In genomic region chr3:95282865-95283588, GRCm38 (mm10) we compare ENCODE assay signal across 7 mouse cellular contexts. TPM values are rescaled to one million over a fixed set of nuclear protein-coding genes. Genes with fewer than 3 reads are reported as not detected.
A peak's percentile ranks its signal among the peaks of the same experiment; 100 is the strongest.
DNase-seq lines count a peak whose midpoint lies in the region; ATAC-seq and TF ChIP-seq lines count a peak whose summit lies in the region.

No protein-coding gene starts in this region.

- peak; percentile 56 for ATAC-seq in intestine, embryonic 14.5 days (replicated peaks; ENCODE audit: low FRiP score, low TSS enrichment, low read depth)
- peak; percentile 74 for ATAC-seq in midbrain, embryonic 12.5 days (ENCODE audit: low FRiP score, low read depth)

- H3K36me3 ChIP-seq in intestine, embryonic 14.5 days (ENCODE audit: control insufficient read depth, insufficient read depth, low read length): peaks cover 8% of the 10 kb centered on the region
- H3K36me3 ChIP-seq in limb, embryonic 10.5 days: peaks cover 11% of the 10 kb centered on the region
- H3K36me3 ChIP-seq in midbrain, embryonic 12.5 days: peaks cover 5% of the 10 kb centered on the region
- peaks cover 7% of the 10 kb centered on the region for H3K36me3 ChIP-seq in small intestine, adult 2 months (ENCODE audit: control insufficient read depth, insufficient read depth, low read length)

- H3K4me1 ChIP-seq in intestine, embryonic 14.5 days (replicated peaks; ENCODE audit: control insufficient read depth, insufficient read depth, low read length): peaks cover 21% of the 10 kb centered on the region; the same call in 1 of the 2 replicates
- peaks cover 26% of the 10 kb centered on the region for H3K4me1 ChIP-seq in limb, embryonic 10.5 days
- H3K4me1 ChIP-seq in midbrain, embryonic 12.5 days: peaks cover 20% of the 10 kb centered on the region
- peaks cover 3% of the 10 kb centered on the region; the same call in 1 of the 2 replicates for H3K4me1 ChIP-seq in small intestine, adult 2 months (ENCODE audit: control insufficient read depth, insufficient read depth, insufficient read length, low read length)

- intact Hi-C loops in gastrocnemius, postnatal 14 days (cut with DNase I; ENCODE audit: low total_unique reads): no loop called here

- peak; percentile 70 for TF ChIP-seq POLR2A in small intestine, adult 2 months (IDR thresholded peaks at IDR 0.05; ENCODE audit: low read depth, low read length)

- peak overlapping the region; percentile 84 for H3K4me2 ChIP-seq in intestine, embryonic 14.5 days (ENCODE audit: low read length)
- peak overlapping the region; percentile 76 for H3K4me2 ChIP-seq in midbrain, embryonic 12.5 days (replicated peaks)

- DNase-seq in adrenal gland, adult (ENCODE audit: inconsistent age in 2 of 2, low spot score in 1 of 2): peak; percentile 84 to 95
- peak; percentile 84 for DNase-seq in embryo, embryonic 10 days (ENCODE audit: low spot score)
- DNase-seq in gastrocnemius, postnatal 14 days: peak; percentile 88
- DNase-seq in intestine, embryonic 14.5 days (ENCODE audit: low spot score): peak; percentile 87
- DNase-seq in limb, embryonic 10.5 days (ENCODE audit: low spot score): peak; percentile 85

- H3K4me3 ChIP-seq in intestine, embryonic 14.5 days (ENCODE audit: low read depth, low read length): peak overlapping the region; percentile 87
- peak overlapping the region; percentile 80 for H3K4me3 ChIP-seq in limb, embryonic 10.5 days
- H3K4me3 ChIP-seq in midbrain, embryonic 12.5 days: peak overlapping the region; percentile 66
- peak overlapping the region; percentile 85 for H3K4me3 ChIP-seq in small intestine, adult 2 months (ENCODE audit: low read depth, low read length)

- under 1% methylated on average over 51 of the region's 51 CpGs for WGBS in intestine, embryonic 14.5 days
- under 1% methylated on average over 51 of the region's 51 CpGs for WGBS in limb, embryonic 10.5 days
- WGBS in midbrain, embryonic 12.5 days: under 1% methylated on average over 51 of the region's 51 CpGs
- under 1% methylated on average over 51 of the region's 51 CpGs for WGBS in small intestine, adult 2 months

- no peaks in the 10 kb centered on the region for H3K27me3 ChIP-seq in intestine, embryonic 14.5 days (replicated peaks; ENCODE audit: control insufficient read depth, insufficient read depth, low read length)
- H3K27me3 ChIP-seq in limb, embryonic 10.5 days (ENCODE audit: low read depth, poor library complexity, severe bottlenecking): no peaks in the 10 kb centered on the region
- H3K27me3 ChIP-seq in midbrain, embryonic 12.5 days: no peaks in the 10 kb centered on the region
- no peaks in the 10 kb centered on the region for H3K27me3 ChIP-seq in small intestine, adult 2 months (ENCODE audit: control insufficient read depth, insufficient read depth, low read length)

- H3K9me3 ChIP-seq in intestine, embryonic 14.5 days (ENCODE audit: control insufficient read depth, low read length): no peaks in the 10 kb centered on the region
- no peaks in the 10 kb centered on the region for H3K9me3 ChIP-seq in limb, embryonic 10.5 days (replicated peaks)
- no peaks in the 10 kb centered on the region for H3K9me3 ChIP-seq in midbrain, embryonic 12.5 days

- H3K9ac ChIP-seq in intestine, embryonic 14.5 days (ENCODE audit: low read length): peak overlapping the region; percentile 80
- peak overlapping the region; percentile 77 for H3K9ac ChIP-seq in midbrain, embryonic 12.5 days (replicated peaks)

- peak overlapping the region; percentile 92 for H3K27ac ChIP-seq in intestine, embryonic 14.5 days (ENCODE audit: low read depth)
- H3K27ac ChIP-seq in limb, embryonic 10.5 days: peak overlapping the region; percentile 95
- H3K27ac ChIP-seq in midbrain, embryonic 12.5 days (replicated peaks): peak overlapping the region; percentile 96
- H3K27ac ChIP-seq in small intestine, adult 2 months (ENCODE audit: insufficient read depth, low read depth, low read length): peak overlapping the region; percentile 88

- TF ChIP-seq CTCF in small intestine, adult 2 months (IDR thresholded peaks at IDR 0.05; ENCODE audit: extremely low read depth, insufficient read length, insufficient replicate concordance, low read depth, low read length): no peak

RNA-seq across cellular contexts. Expression of gene Prune1, which starts 1.2 kb away (rescaled TPM):
- 10 to 100 TPM; 35.3 to 35.6 TPM for total RNA-seq in gastrocnemius, postnatal 14 days (2021)
- polyA plus RNA-seq in intestine, embryonic 14.5 days (2014; fragmentation: Nextera tagmentation; extraction: Ambion mirVana): 16.5 and 20.6 TPM in 2 replicates
- 27.7 and 30.5 TPM in 2 replicates for polyA plus RNA-seq in limb, embryonic 10.5 days (2016; fragmentation: Nextera tagmentation; extraction: Ambion mirVana)
- 33.1 and 35.7 TPM in 2 replicates for polyA plus RNA-seq in midbrain, embryonic 12.5 days (2016; fragmentation: Nextera tagmentation; extraction: Ambion mirVana)
- 4.4 and 11.5 TPM in 2 replicates for polyA plus RNA-seq in small intestine, adult 2 months (2012; rRNA removed)

RNA-seq across cellular contexts. Expression of gene Mindy1, which starts 1.9 kb away (rescaled TPM):
- 10 to 100 TPM; 19.6 to 22.5 TPM for total RNA-seq in gastrocnemius, postnatal 14 days (2021)
- polyA plus RNA-seq in intestine, embryonic 14.5 days (2014; fragmentation: Nextera tagmentation; extraction: Ambion mirVana): 38.5 and 39.8 TPM in 2 replicates
- 25.8 and 33.0 TPM in 2 replicates for polyA plus RNA-seq in limb, embryonic 10.5 days (2016; fragmentation: Nextera tagmentation; extraction: Ambion mirVana)
- 46.6 and 47.6 TPM in 2 replicates for polyA plus RNA-seq in midbrain, embryonic 12.5 days (2016; fragmentation: Nextera tagmentation; extraction: Ambion mirVana)
- polyA plus RNA-seq in small intestine, adult 2 months (2012; rRNA removed): 58.5 and 89.2 TPM in 2 replicates

RNA-seq across cellular contexts. Expression of gene Anxa9, which starts 23.9 kb away (rescaled TPM):
- under 1 TPM; 0.18 to 0.27 TPM for total RNA-seq in gastrocnemius, postnatal 14 days (2021)
- polyA plus RNA-seq in intestine, embryonic 14.5 days (2014; fragmentation: Nextera tagmentation; extraction: Ambion mirVana): 1.5 and 1.6 TPM in 2 replicates
- 1.2 and 1.6 TPM in 2 replicates for polyA plus RNA-seq in limb, embryonic 10.5 days (2016; fragmentation: Nextera tagmentation; extraction: Ambion mirVana)
- polyA plus RNA-seq in midbrain, embryonic 12.5 days (2016; fragmentation: Nextera tagmentation; extraction: Ambion mirVana): 1.0 and 1.1 TPM in 2 replicates
- polyA plus RNA-seq in small intestine, adult 2 months (2012; rRNA removed): 0.52 and 0.65 TPM in 2 replicates

RNA-seq across cellular contexts. Expression of gene Cers2, which starts 31.6 kb away (rescaled TPM):
- 10 to 100 TPM; 27.8 to 33.2 TPM for total RNA-seq in gastrocnemius, postnatal 14 days (2021)
- 130 and 143 TPM in 2 replicates for polyA plus RNA-seq in intestine, embryonic 14.5 days (2014; fragmentation: Nextera tagmentation; extraction: Ambion mirVana)
- 131 and 144 TPM in 2 replicates for polyA plus RNA-seq in limb, embryonic 10.5 days (2016; fragmentation: Nextera tagmentation; extraction: Ambion mirVana)
- polyA plus RNA-seq in midbrain, embryonic 12.5 days (2016; fragmentation: Nextera tagmentation; extraction: Ambion mirVana): 101 and 109 TPM in 2 replicates
- 51.3 and 84.0 TPM in 2 replicates for polyA plus RNA-seq in small intestine, adult 2 months (2012; rRNA removed)

RNA-seq across cellular contexts. Expression of gene Bnipl, which starts 32.0 kb away (rescaled TPM):
- total RNA-seq in gastrocnemius, postnatal 14 days (2021): not detected
- polyA plus RNA-seq in intestine, embryonic 14.5 days (2014; fragmentation: Nextera tagmentation; extraction: Ambion mirVana): 1.0 and 1.7 TPM in 2 replicates
- 0.35 and 0.79 TPM in 2 replicates for polyA plus RNA-seq in limb, embryonic 10.5 days (2016; fragmentation: Nextera tagmentation; extraction: Ambion mirVana)
- 0.33 and 0.38 TPM in 2 replicates for polyA plus RNA-seq in midbrain, embryonic 12.5 days (2016; fragmentation: Nextera tagmentation; extraction: Ambion mirVana)
- polyA plus RNA-seq in small intestine, adult 2 months (2012; rRNA removed): 0.16 and 0.58 TPM in 2 replicates

Comparison
In these comparisons a context has a peak if more than half of its experiments do, and no peak if none do; other contexts are left out.
1. Peak in every context shown above with its lines: DNase-seq, ATAC-seq, H3K4me3 ChIP-seq and H3K27ac ChIP-seq.